Mouse (Mus musculus): Measurements from ENCODE around the gene Gpalpp1.

The Gpalpp1 gene

DNA sequence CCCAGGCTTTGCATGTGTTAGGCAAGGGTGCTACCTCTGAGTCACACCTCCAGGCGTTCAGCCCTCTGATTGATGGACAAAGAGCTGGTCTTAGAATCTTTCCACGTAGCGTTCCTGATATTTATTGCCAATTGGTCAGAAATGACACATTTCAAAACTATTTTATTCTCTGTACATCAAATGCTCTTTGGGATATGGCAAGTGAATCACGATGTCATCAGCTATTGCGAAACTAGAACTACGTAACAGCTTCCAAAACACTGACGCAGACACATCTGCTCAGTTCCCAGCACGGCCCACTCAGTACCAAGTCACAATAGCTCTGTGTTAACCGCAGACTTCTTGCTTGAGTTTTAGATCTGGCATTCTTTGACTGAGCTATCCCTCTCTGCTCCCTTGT is 11.0 kb downstream of the Gpalpp1 start:
- DNase-seq: no peak

DNA sequence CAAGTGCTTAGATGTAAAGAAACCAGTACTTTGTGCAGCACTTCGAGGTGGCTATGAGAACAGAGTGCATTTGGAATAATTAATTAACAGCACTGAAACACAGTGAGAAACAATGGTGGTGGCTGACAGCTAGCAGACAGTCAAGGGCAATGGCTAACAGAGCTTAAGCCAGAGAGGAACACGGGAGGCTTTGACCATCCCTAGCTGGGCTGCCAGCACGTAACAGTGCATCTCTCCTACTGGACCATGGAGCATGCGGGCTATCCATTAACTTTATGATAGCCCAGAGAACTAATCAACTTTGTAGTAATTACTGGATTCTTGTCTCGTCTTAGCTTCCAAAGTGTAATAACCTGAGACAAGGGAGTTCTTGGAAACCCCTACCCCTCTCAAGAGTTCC is 12.7 kb downstream of the Gpalpp1 start:
- peak; percentile 37 for DNase-seq

DNA sequence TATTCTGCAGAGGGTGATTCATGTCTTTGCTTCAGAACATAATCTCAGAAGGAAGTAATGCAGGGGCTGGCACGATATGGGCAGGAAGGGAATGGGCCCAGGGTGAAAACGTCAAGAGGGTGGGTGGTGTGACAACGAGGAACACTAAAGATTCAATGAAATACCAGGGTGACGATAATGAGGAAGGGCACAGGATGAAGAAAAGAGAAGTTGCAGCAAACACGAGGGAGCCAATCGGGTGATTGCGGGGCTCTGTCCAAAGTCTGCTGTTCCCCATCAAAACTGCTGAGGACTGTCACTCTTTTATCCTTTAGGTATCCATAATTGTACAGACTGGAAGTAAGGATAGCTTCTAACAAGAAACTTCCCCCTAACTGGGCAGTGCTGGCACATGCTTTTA is 13.3 kb downstream of the Gpalpp1 start:
- no peak for DNase-seq

DNA sequence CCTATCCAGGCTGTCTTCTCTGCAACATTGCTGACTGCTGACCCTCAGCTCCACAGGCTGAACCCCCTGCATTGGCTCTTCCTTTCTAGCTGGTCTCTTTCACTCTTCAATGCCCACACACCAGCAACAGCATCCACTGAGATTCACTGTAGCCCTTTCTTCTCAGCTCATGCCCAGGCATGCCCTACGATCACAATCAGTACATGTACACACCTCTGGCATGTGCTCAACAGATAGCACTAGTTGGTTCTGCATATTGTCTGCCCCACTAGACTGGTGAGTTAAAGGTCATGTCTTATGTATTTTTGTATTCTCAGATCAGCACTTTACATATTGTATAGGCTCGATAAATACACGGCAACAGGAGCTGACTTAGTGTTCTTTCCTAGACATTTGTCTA is 26.4 kb downstream of the Gpalpp1 start:
- no peak for DNase-seq

DNA sequence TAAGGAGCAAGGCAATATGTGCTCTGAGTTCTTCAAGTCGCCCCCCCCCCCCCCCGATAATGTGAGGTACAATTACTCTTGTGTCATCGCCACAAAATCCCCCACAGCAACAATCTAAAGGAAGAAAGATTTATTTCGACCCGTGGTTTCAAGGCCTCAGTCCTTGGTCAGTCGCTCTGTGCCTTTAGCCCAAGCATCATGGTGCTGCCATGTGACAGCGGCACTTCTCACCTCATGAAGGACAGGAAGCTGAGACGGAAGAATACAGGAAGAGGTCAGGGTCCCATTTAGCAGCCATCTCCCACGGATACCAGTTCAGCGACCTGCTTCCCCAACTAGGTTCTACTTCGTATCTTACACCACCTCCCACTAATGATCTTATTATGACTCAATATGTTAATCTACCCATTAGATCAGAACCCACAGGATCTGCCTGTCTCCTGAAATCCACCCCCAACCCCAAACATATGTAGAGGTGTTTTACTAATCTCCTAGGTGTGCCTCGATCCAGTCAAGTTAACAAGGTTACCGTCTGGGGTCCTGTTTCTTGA is 28.4 kb downstream of the Gpalpp1 start:
- no peak for DNase-seq

DNA sequence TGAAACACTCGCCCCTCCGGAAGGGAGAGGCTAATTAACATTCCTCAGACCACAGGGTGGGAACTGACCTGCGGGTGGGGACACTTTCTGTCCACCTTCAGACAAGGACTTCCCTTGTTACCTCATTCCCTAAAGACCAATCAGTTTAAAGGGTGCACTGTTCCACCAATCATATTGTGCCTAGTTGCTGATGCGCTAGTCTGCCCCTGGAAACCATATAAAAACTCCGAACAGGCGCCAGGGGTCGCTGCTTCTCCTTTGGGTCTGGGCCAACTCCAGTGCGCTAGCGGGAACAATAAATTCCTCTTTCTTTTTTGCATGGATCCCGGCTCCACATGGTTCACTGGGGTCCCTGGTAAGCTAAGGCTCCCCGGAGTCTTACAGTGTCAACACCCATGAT is 29.1 kb downstream of the Gpalpp1 start:
- DNase-seq: no peak

DNA sequence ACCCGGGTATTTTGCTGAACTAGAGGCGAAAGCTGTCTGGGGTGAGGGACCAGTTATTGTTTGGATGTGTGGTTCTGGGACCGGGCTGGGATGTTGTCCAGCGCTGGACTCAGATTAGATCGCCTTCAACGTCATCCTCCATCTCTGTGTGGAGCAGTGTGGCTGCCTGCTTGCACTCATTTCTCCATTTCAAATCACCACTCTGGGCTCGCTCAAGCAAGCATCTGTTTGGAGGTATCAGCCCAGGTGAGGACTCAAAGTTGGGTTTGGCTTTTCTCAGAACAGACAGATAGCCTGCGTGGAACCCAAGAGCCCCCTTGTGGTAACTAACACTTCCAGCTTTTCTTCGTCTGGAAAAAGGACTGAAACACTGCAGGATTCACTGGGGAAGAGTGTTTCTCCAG is 33.5 kb downstream of the Gpalpp1 start:
- DNase-seq: peak; percentile 61

DNA sequence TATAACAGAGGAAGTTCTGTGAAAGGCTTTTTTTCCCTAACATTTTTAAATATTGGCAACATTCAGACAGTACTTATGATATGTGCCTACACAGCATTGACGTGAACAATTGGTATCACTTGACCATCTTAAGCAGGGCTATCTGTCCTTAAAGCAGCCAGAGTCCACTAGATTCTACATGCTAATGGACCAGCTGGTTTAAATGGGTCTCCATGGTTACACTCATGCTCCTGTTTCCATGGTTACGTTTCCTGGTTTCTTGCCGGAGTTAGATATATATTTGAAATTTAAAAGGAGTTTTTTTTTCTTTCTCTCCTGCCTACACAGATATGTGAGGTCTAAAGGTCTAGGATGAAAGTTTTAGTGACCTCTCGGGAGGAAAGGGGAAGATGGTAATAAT is 34.0 kb downstream of the Gpalpp1 start:
- DNase-seq: no peak

DNA sequence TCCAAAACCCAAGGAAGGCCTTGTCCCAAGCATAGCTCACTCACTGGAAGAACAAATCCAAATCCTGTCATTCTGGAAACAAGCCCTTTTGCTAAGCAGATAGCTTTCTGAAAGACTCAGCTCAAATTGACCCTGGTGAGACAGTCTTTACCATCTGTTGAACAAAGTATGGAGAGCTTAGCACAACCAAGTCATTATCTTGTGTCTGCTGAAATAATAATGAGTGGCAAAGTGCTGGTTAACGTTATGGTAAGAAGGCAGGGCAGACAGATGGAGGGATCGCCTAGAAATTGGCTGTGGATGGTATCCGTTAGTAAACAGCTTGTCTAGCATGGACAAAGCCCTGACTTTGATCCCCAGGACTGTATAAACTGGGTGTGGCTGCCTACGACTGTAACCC is 34.8 kb downstream of the Gpalpp1 start:
- DNase-seq: no peak

DNA sequence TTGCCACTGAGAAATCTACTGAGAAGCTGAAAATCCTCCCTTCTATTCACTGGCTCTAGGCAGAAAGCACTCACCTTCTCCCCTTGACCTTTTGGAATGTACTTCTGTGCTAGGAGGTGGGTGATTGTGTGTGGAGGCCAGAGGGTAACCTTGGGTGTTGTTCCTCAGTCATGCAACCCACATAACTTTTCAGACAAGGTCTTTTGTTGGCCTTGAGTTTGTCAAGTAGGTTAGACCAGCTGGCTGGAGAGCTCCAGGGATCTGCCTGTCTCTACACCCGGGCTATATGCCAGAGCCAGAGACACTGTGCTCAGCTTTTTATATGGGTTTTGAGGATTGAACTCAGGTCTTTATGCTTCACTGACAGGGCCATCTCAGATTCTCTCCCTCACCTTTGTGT is 36.4 kb downstream of the Gpalpp1 start:
- DNase-seq: no peak

DNA sequence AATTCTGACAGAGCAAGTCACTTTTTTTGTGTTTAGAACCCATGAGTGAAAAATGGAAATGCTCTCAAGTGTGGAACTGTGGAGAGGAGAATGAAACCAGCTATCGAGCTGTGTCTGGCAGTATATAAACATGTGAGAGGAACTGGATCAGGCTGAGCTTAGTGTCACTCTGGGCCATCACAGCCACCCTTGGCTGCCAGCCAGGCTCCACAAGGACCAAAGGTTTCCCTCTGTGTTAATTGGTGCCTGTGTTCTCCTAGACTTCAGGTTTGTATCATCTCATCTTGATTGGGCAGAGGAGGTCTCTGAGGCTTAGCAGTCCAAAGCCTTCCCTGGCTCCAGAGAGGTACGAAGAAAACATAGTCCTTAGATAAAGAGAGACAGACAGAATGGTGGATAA is 37.9 kb downstream of the Gpalpp1 start:
- DNase-seq: peak; percentile 44

DNA sequence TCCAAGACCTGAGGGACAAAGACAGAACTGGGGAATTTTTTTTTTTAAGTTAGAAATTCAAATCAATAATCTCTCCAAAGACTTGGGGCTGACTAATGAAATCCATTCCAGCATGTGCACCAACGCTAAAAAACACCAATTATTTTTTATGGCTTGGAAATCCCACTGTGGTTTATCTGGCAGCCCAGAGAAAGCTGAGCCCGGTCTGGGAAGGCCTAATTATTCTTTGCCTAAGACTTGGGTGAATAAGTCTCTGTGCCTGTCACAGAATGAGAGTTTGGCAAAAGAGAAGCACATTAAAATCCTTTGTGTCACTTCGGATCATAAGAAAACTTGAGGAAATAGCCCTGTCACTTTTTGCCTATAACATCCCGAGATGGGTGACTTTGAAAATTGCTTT is 41.3 kb downstream of the Gpalpp1 start:
- DNase-seq: no peak

DNA sequence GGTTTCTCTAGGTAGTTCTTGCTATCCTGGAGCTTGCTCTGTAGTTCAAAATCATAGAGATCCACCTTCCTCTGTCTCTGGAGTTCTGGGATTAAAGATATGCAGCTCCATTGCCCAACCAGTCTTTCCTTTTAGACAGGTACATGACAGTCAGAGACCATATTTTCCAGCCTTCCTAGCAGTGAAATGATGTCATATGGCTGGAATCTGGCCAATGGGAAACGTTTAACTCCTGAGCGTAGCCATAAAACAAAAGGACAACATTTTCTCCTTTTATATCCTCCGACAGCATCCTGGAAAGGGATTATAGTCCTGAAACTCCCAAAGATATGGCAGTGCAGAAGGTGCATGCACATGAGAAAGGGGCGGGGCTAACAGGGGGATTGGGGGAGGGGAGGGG is 42.3 kb downstream of the Gpalpp1 start:
- no peak for DNase-seq

DNA sequence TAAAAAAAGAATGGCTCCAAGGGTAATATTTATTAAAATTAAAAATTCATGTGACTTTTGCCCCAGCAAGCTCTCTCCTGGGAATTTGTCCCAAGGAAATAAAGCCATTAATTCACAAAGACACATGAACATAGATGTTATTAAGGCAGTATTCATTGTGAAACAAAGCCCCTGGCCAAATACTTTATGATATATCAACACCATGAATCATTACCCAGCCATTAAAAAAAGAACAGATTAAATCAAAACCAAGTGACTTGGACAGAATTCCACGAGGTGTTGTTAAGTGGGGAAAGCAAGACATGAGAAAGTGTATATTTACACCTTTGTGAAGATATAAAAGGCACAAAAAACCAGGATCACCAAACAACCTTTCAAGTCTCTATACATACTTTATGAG is 43.3 kb downstream of the Gpalpp1 start:
- no peak for DNase-seq

DNA sequence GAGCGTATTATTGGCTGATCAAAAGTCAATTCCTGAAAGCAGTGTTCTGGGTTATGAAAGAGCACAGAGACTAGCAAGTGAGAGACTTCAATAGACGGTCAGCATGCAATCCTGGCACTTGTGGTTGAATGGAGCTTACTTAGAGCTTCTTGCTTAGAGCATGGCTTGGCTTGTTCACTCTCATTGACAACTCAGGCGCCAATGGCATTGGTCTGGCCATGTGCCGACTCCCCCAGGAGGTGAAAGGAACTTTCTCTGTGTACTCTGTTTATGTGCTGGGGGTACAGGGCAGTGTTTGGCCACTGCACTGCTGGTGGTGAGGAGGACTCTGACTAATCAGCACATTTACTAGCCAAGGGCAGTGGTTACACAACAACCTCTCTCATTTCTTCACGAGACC is 51.1 kb downstream of the Gpalpp1 start:
- no peak for DNase-seq

DNA sequence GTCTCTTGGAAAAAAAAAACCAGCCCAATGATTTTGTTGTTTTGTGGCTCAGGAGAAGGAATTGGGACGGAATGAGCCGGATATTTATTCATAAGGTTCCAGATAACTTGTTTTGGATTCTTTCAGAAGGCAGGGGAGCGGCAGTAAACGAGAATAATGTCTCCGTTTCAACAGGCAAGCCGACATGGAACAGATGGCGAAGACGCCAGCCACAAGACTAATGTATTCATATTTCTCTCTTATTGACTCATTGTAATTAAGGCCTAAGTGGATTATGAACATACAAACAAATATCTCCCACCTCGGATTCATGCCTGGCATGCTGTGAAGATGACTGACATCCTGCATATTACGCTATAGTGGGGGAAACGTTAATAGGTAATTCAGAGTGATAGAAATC is 56.8 kb downstream of the Gpalpp1 start:
- DNase-seq: peak; percentile 23

DNA sequence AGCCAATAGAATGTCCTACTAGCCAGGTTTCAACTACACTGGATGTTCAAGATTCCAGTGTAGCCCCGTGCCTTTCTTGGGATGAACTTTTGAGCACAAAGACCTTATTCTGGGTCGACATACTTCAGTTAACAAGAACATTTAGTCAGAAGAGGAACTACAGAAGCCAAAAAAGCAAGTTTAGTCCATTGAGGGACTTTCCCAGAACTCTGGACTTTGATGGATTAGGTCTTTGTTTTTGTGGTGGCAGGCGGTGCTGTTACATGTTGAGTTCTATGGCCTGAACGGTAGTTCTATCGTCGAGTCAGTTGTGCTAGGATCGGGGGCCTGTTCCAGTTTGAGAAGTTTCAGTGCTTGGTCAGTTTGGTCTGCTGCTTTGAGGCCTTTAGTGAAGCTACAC is 58.6 kb downstream of the Gpalpp1 start:
- no peak for DNase-seq

DNA sequence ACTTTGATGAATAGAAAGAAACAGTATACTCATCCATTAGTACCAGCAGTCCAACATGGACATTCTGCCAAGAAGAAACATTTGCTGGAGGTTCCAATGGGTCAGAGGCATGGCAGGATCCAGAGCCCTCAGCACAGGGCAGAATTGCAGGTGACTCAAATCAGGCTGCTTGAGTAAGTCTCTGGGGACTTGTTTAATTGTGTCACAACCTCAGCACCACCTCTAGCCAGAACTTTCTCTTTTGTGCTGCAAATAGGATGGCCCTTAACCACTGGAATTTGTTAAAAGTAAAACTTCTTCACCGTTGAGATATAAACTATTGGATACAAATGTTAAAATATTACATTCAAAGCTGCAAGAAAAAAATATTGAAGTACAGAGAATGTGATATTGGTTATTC is 64.8 kb downstream of the Gpalpp1 start:
- DNase-seq: no peak

DNA sequence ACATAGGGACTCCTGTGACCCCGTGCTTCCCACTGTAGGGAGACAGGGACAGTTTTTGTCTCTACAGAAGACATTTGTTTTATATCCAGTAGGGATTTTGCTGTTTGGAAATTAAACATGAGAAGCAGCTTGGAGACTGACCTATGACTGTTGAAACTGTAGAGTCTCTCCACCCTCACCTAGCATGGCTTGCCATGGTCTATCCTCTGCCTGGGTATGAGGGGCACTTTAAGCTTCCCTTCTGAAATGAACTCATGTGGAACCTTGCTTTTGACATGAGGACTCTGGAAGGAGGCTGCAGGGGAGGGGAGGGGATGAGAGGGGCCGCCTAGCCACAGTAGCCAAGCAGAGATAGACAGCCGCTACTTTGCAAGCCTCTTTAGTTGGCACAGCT is 66.4 kb downstream of the Gpalpp1 start:
- no peak for DNase-seq

DNA sequence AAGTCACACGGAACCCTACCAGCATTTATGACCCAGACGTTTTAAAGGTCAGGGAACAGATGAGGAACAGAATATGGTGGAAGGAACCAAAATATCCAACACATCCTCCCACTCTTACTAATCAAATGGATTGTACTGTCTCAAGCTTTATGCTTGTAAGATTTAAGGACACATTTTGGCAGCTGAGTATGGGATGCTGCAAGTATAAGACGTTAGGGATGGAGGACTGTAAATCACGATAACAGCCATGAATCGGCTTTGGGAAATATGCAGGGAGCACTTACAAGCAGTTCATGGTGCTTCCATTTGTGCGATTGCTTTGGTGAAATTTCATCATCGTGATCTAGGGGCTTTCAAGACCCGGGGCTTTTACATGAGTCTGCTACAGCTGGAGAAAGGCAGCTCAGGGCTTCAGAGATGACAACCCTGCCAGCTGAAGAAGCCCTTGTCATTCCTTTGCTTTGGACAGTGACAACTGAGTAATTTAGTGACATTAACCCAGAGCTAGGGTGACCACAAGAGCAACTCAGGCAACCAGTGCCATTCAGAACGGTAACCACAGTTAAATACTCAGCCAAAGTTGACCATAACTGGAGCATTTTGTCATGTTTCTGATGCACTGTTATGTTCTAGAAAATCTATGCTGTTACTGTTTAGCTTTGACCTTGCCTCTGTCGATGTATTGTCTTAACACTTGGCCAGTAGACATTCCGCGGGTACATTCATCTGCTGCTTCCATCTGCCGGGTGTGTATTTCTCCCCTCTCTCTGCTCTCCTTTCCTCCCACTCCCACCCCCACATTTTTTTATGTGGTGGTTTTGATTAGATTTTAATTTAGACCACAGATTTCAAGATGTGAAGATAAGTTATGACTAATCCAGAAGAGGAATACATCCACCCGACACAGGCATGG is 67.1 kb downstream of the Gpalpp1 start:
- DNase-seq: no peak

Measured in kidney, postnatal 14 days (tissue).